Mouse (Mus musculus): ENCODE measurements around the gene Olfr1474. TPM values are rescaled to one million over a fixed set of nuclear protein-coding genes. Genes with fewer than 3 reads are reported as not detected.
"Not testable (repeated sequence)": the region's sequence is repeated elsewhere in the genome, so short reads cannot be mapped to it uniquely, and the experiment has no call there.

Gene Olfr1474
- total RNA-seq (2012; rRNA removed), result not detected in 2 replicates
- not detected in 2 replicates for total RNA-seq (2014; rRNA removed)
- polyA plus RNA-seq (2012; ENCODE audit: insufficient read length, low read depth), result not detected in 2 replicates

GRCm38 (mm10) chr19:13469265-13469664 lies at the start of gene Olfr1474:
Gene Olfr1474, plus strand, starts transcription at chr19:13469565.
- H3K4me2 ChIP-seq (ENCODE audit: insufficient read depth, low read depth, poor library complexity, severe bottlenecking); H3K9ac ChIP-seq (ENCODE audit: insufficient read depth, low read depth); H3K27me3 ChIP-seq (replicated peaks); in situ Hi-C loops (cut with MboI; ENCODE audit: low pct_ligation_motif_present, low pct_unique_long_range_greater_than_20kb, low sequenced_read_pairs); DNase-seq (ENCODE audit: extremely low read depth); H3K4me3 ChIP-seq (replicated peaks in 1 of 3; ENCODE audit: low read depth in 2 of 3, low read length in 2 of 3, poor library complexity in 1 of 3); dilution Hi-C loops (cut with MboI; ENCODE audit: extremely low pct_ligation_motif_present, extremely low pct_unique_long_range_greater_than_20kb, low sequenced_read_pairs); H3K36me3 ChIP-seq (replicated peaks in 1 of 2; ENCODE audit: control insufficient read depth in 1 of 2, insufficient read depth in 1 of 2, low read length in 1 of 2); H3K9me3 ChIP-seq (replicated peaks; ENCODE audit: low read length); H3K4me1 ChIP-seq (ENCODE audit: control insufficient read depth in 1 of 2, insufficient read depth in 2 of 2); H3K79me2 ChIP-seq (replicated peaks; ENCODE audit: control insufficient read depth, extremely low read depth, insufficient read depth, poor library complexity, severe bottlenecking); H3K27ac ChIP-seq (ENCODE audit: insufficient read depth, low read depth): not testable (repeated sequence)

GRCm38 (mm10) chr19:13443109-13443508 lies 26.3 kb upstream of the Olfr1474 start, which contains the start of gene Olfr1471:
Gene Olfr1471, plus strand, starts transcription at chr19:13443409.
- H3K36me3 ChIP-seq (replicated peaks in 1 of 2; ENCODE audit: control insufficient read depth in 1 of 2, insufficient read depth in 1 of 2, low read length in 1 of 2); H3K9me3 ChIP-seq (replicated peaks; ENCODE audit: low read length); dilution Hi-C loops (cut with MboI; ENCODE audit: extremely low pct_ligation_motif_present, extremely low pct_unique_long_range_greater_than_20kb, low sequenced_read_pairs); H3K4me1 ChIP-seq (ENCODE audit: control insufficient read depth in 1 of 2, insufficient read depth in 2 of 2); H3K27me3 ChIP-seq (replicated peaks); H3K4me2 ChIP-seq (ENCODE audit: insufficient read depth, low read depth, poor library complexity, severe bottlenecking); H3K9ac ChIP-seq (ENCODE audit: insufficient read depth, low read depth); in situ Hi-C loops (cut with MboI; ENCODE audit: low pct_ligation_motif_present, low pct_unique_long_range_greater_than_20kb, low sequenced_read_pairs); H3K27ac ChIP-seq (ENCODE audit: insufficient read depth, low read depth); DNase-seq (ENCODE audit: extremely low read depth); H3K79me2 ChIP-seq (replicated peaks; ENCODE audit: control insufficient read depth, extremely low read depth, insufficient read depth, poor library complexity, severe bottlenecking); H3K4me3 ChIP-seq (replicated peaks in 1 of 3; ENCODE audit: low read depth in 2 of 3, low read length in 2 of 3, poor library complexity in 1 of 3): not testable (repeated sequence)

- Histone ChIP-seq H3K9me3 (replicated peaks; ENCODE audit: low read length) (no peaks in the 10 kb centered on the region), H3K27ac (ENCODE audit: insufficient read depth, low read depth) (no peak within 1 kb of the TSS), H3K27me3 (replicated peaks) (no peaks in the 10 kb centered on the region), H3K36me3 (replicated peaks in 1 of 2; ENCODE audit: control insufficient read depth in 1 of 2, insufficient read depth in 1 of 2, low read length in 1 of 2) (no peaks in the 10 kb centered on the region), H3K4me3 (replicated peaks in 1 of 3; ENCODE audit: low read depth in 2 of 3, low read length in 2 of 3, poor library complexity in 1 of 3) (no peak within 1 kb of the TSS), H3K9ac (ENCODE audit: insufficient read depth, low read depth) (no peak within 1 kb of the TSS), H3K4me2 (ENCODE audit: insufficient read depth, low read depth, poor library complexity, severe bottlenecking) (no peak within 1 kb of the TSS), H3K79me2 (replicated peaks; ENCODE audit: control insufficient read depth, extremely low read depth, insufficient read depth, poor library complexity, severe bottlenecking) (no peaks in the 10 kb centered on the region), H3K4me1 (ENCODE audit: control insufficient read depth in 1 of 2, insufficient read depth in 2 of 2) (no peaks in the 10 kb centered on the region)
- in situ Hi-C loops (cut with MboI; ENCODE audit: low pct_ligation_motif_present, low pct_unique_long_range_greater_than_20kb, low sequenced_read_pairs), result no loop called here
- no peak for TF ChIP-seq HCFC1 (IDR thresholded peaks at IDR 0.05; ENCODE audit: low read depth, low read length)
- no peak for TF ChIP-seq NELFE (IDR thresholded peaks at IDR 0.05; ENCODE audit: low read depth, low read length)
- TF ChIP-seq MEF2A (IDR thresholded peaks at IDR 0.05; ENCODE audit: borderline replicate concordance, low read depth, low read length), result no peak
- TF ChIP-seq TCF12 (IDR thresholded peaks at IDR 0.05; ENCODE audit: low read depth, low read length), result no peak
- TF ChIP-seq POLR2A (IDR thresholded peaks at IDR 0.05; ENCODE audit: low read depth, low read length), result no peak
- dilution Hi-C loops (cut with MboI; ENCODE audit: extremely low pct_ligation_motif_present, extremely low pct_unique_long_range_greater_than_20kb, low sequenced_read_pairs), result no loop called here
- DNase-seq (ENCODE audit: extremely low read depth), result no peak
Measured at GRCm38 (mm10) chr19:13455986-13456385, 13.4 kb upstream of the Olfr1474 start, which contains the start of gene Olfr1472. Gene Olfr1472, minus strand, starts transcription at chr19:13456086.

- no peaks in the 10 kb centered on the region for H3K4me1 ChIP-seq (ENCODE audit: control insufficient read depth in 1 of 2, insufficient read depth in 2 of 2)
- H3K79me2 ChIP-seq (replicated peaks; ENCODE audit: control insufficient read depth, extremely low read depth, insufficient read depth, poor library complexity, severe bottlenecking), result no peaks in the 10 kb centered on the region
- no peak for TF ChIP-seq MAX (IDR thresholded peaks at IDR 0.05; ENCODE audit: low read length)
- TF ChIP-seq JUN (IDR thresholded peaks at IDR 0.05; ENCODE audit: insufficient read depth, low read depth, low read length), result no peak
- no peak for TF ChIP-seq ETS1 (conservative IDR thresholded peaks at IDR 0.05; ENCODE audit: low read depth, low read length)
- TF ChIP-seq MEF2A (IDR thresholded peaks at IDR 0.05; ENCODE audit: borderline replicate concordance, low read depth, low read length), result no peak
- TF ChIP-seq USF2 (conservative IDR thresholded peaks at IDR 0.05; ENCODE audit: low read depth, low read length), result no peak
- no peak for TF ChIP-seq GABPA (IDR thresholded peaks at IDR 0.05; ENCODE audit: insufficient replicate concordance, low read depth, low read length)
- TF ChIP-seq RCOR1 (conservative IDR thresholded peaks at IDR 0.05; ENCODE audit: low read depth, low read length), result no peak
- no peaks in the 10 kb centered on the region for H3K9me3 ChIP-seq (replicated peaks; ENCODE audit: low read length)
- no peak within 1 kb of the TSS for H3K4me3 ChIP-seq (replicated peaks in 1 of 3; ENCODE audit: low read depth in 2 of 3, low read length in 2 of 3, poor library complexity in 1 of 3)
- dilution Hi-C loops (cut with MboI; ENCODE audit: extremely low pct_ligation_motif_present, extremely low pct_unique_long_range_greater_than_20kb, low sequenced_read_pairs), result no loop called here
- no peak within 1 kb of the TSS for H3K4me2 ChIP-seq (ENCODE audit: insufficient read depth, low read depth, poor library complexity, severe bottlenecking)
- in situ Hi-C loops (cut with MboI; ENCODE audit: low pct_ligation_motif_present, low pct_unique_long_range_greater_than_20kb, low sequenced_read_pairs), result no loop called here
- no peak within 1 kb of the TSS for H3K27ac ChIP-seq (ENCODE audit: insufficient read depth, low read depth)
- no peaks in the 10 kb centered on the region for H3K27me3 ChIP-seq (replicated peaks)
- DNase-seq (ENCODE audit: extremely low read depth), result no peak
- no peaks in the 10 kb centered on the region for H3K36me3 ChIP-seq (replicated peaks in 1 of 2; ENCODE audit: control insufficient read depth in 1 of 2, insufficient read depth in 1 of 2, low read length in 1 of 2)
- no peak within 1 kb of the TSS for H3K9ac ChIP-seq (ENCODE audit: insufficient read depth, low read depth)
Measured at GRCm38 (mm10) chr19:13480096-13480495, 10.7 kb downstream of the Olfr1474 start, which contains the start of gene Olfr1475. Gene Olfr1475, minus strand, starts transcription at chr19:13480196.
